In genomic region chr3:118674121-118674745, GRCm38 (mm10) we compare ENCODE assay signal across 12 mouse cellular contexts.
A peak's percentile ranks its signal among the peaks of the same experiment; 100 is the strongest.
DNase-seq lines count a peak whose midpoint lies in the region; ATAC-seq and TF ChIP-seq lines count a peak whose summit lies in the region.
"Had no signal": no experiment of that assay in that cellular context is flagged by ENCODE, and none has a peak within 500 bp of the region (broad histone marks: within the 10 kb centered on the region; RNA-seq: fewer than 3 reads in every experiment).

No protein-coding gene starts in this region.

- no peaks in the 10 kb centered on the region for H3K27me3 ChIP-seq in embryonic facial prominence, embryonic 14.5 days (replicated peaks; ENCODE audit: control insufficient read depth, insufficient read depth, low read length)
- no peaks in the 10 kb centered on the region for H3K27me3 ChIP-seq in hindbrain, postnatal 0 days (ENCODE audit: insufficient read depth, low read length)
- no peaks in the 10 kb centered on the region for H3K27me3 ChIP-seq in neural tube, embryonic 12.5 days (replicated peaks)
- no peaks in the 10 kb centered on the region for H3K27me3 ChIP-seq in intestine, embryonic 15.5 days (replicated peaks)
- H3K27me3 ChIP-seq: embryonic facial prominence, embryonic 15.5 days; megakaryocyte, embryonic 14.5 days had no signal

- TF ChIP-seq POLR2A in cortical plate, adult 2 months (IDR thresholded peaks at IDR 0.05; ENCODE audit: extremely low read depth, insufficient read depth, low read length): no peak

- H3K36me3 ChIP-seq in embryonic facial prominence, embryonic 14.5 days (ENCODE audit: control insufficient read depth, insufficient read depth, low read length): no peaks in the 10 kb centered on the region
- no peaks in the 10 kb centered on the region for H3K36me3 ChIP-seq in hindbrain, postnatal 0 days (ENCODE audit: insufficient read depth, low read length)
- no peaks in the 10 kb centered on the region for H3K36me3 ChIP-seq in neural tube, embryonic 12.5 days
- H3K36me3 ChIP-seq in intestine, embryonic 15.5 days: no peaks in the 10 kb centered on the region
- H3K36me3 ChIP-seq: embryonic facial prominence, embryonic 15.5 days; G1E had no signal

- H3K4me3 ChIP-seq in cortical plate, adult 2 months (ENCODE audit: insufficient read depth, low read length): peak overlapping the region; percentile 14
- H3K4me3 ChIP-seq in embryonic facial prominence, embryonic 14.5 days (ENCODE audit: low read depth, low read length): no peak overlapping the region
- peak overlapping the region; percentile 14; the same call in 1 of the 2 replicates for H3K4me3 ChIP-seq in hindbrain, postnatal 0 days (ENCODE audit: low read length)
- no peak overlapping the region for H3K4me3 ChIP-seq in neural tube, embryonic 12.5 days
- no peak overlapping the region for H3K4me3 ChIP-seq in intestine, embryonic 15.5 days (replicated peaks)
- H3K4me3 ChIP-seq: embryonic facial prominence, embryonic 15.5 days; megakaryocyte, embryonic 14.5 days had no signal

- no peaks in the 10 kb centered on the region for H3K4me1 ChIP-seq in cortical plate, adult 2 months (ENCODE audit: control insufficient read depth, insufficient read depth, low read length)
- peaks cover 4% of the 10 kb centered on the region; the same call in 1 of the 2 replicates for H3K4me1 ChIP-seq in embryonic facial prominence, embryonic 14.5 days (ENCODE audit: control insufficient read depth, insufficient read depth, low read length)
- no peaks in the 10 kb centered on the region for H3K4me1 ChIP-seq in hindbrain, postnatal 0 days (ENCODE audit: insufficient read depth, low read length)
- no peaks in the 10 kb centered on the region for H3K4me1 ChIP-seq in neural tube, embryonic 12.5 days
- H3K4me1 ChIP-seq in intestine, embryonic 15.5 days (replicated peaks): no peaks in the 10 kb centered on the region
- H3K4me1 ChIP-seq: embryonic facial prominence, embryonic 15.5 days; megakaryocyte, embryonic 14.5 days had no signal

- peak; percentile 79 for ATAC-seq in embryonic facial prominence, embryonic 14.5 days (ENCODE audit: low read depth)
- 0 out of 2 replicates have a peak, but pooled peaks have one; percentile 53 for ATAC-seq in hindbrain, postnatal 0 days
- peak; percentile 70 for ATAC-seq in neural tube, embryonic 12.5 days (ENCODE audit: low FRiP score, low read depth)
- no peak for ATAC-seq in intestine, embryonic 15.5 days

- H3K4me2 ChIP-seq in embryonic facial prominence, embryonic 14.5 days (ENCODE audit: low read depth, low read length): peak overlapping the region; percentile 32
- H3K4me2 ChIP-seq in hindbrain, postnatal 0 days (ENCODE audit: low read depth, low read length): peak overlapping the region; percentile 44
- peak overlapping the region; percentile 28; the same call in 1 of the 2 replicates for H3K4me2 ChIP-seq in neural tube, embryonic 12.5 days (replicated peaks)
- no peak overlapping the region for H3K4me2 ChIP-seq in intestine, embryonic 15.5 days (replicated peaks)
- H3K4me2 ChIP-seq: embryonic facial prominence, embryonic 15.5 days; heart, embryonic 11.5 days had no signal

- no peak overlapping the region for H3K9ac ChIP-seq in embryonic facial prominence, embryonic 14.5 days (ENCODE audit: low read depth, low read length)
- no peak overlapping the region for H3K9ac ChIP-seq in hindbrain, postnatal 0 days (replicated peaks; ENCODE audit: low read length)
- no peak overlapping the region for H3K9ac ChIP-seq in neural tube, embryonic 12.5 days
- H3K9ac ChIP-seq in intestine, embryonic 15.5 days: no peak overlapping the region
- H3K9ac ChIP-seq: embryonic facial prominence, embryonic 15.5 days had no signal

- H3K27ac ChIP-seq in cortical plate, adult 2 months (ENCODE audit: insufficient read depth, low read length): no peak overlapping the region
- H3K27ac ChIP-seq in embryonic facial prominence, embryonic 14.5 days (replicated peaks; ENCODE audit: low read depth, low read length): no peak overlapping the region
- no peak overlapping the region for H3K27ac ChIP-seq in hindbrain, postnatal 0 days
- H3K27ac ChIP-seq in neural tube, embryonic 12.5 days: no peak overlapping the region
- H3K27ac ChIP-seq in intestine, embryonic 15.5 days: no peak overlapping the region
- H3K27ac ChIP-seq: embryonic facial prominence, embryonic 15.5 days had no signal

- WGBS in embryonic facial prominence, embryonic 14.5 days: 39% methylated on average over 10 of the region's 10 CpGs
- WGBS in hindbrain, postnatal 0 days: 30% methylated on average over 10 of the region's 10 CpGs
- WGBS in neural tube, embryonic 12.5 days: 43% methylated on average over 10 of the region's 10 CpGs
- WGBS in intestine, embryonic 15.5 days: 62% methylated on average over 10 of the region's 10 CpGs

- no peak for TF ChIP-seq CTCF in cortical plate, adult 2 months (IDR thresholded peaks at IDR 0.05; ENCODE audit: extremely low read depth, insufficient read depth, low read length)
- TF ChIP-seq CTCF in hindbrain, postnatal 0 days (IDR thresholded peaks at IDR 0.05; ENCODE audit: low read depth): no peak

- no peaks in the 10 kb centered on the region for H3K9me3 ChIP-seq in embryonic facial prominence, embryonic 14.5 days (ENCODE audit: control insufficient read depth, low read length)
- no peaks in the 10 kb centered on the region for H3K9me3 ChIP-seq in hindbrain, postnatal 0 days (ENCODE audit: low read length)
- no peaks in the 10 kb centered on the region for H3K9me3 ChIP-seq in neural tube, embryonic 12.5 days
- no peaks in the 10 kb centered on the region for H3K9me3 ChIP-seq in intestine, embryonic 15.5 days
- H3K9me3 ChIP-seq: embryonic facial prominence, embryonic 15.5 days; megakaryocyte, embryonic 14.5 days had no signal

- DNase-seq in embryonic facial prominence, embryonic 14.5 days (ENCODE audit: low spot score): peak; percentile 73
- DNase-seq in hindbrain, postnatal 0 days (ENCODE audit: low spot score): peak; percentile 68
- DNase-seq in lung, postnatal 4 days: no peak
- no peak for DNase-seq in testis, postnatal 14 days (ENCODE audit: low spot score)
- DNase-seq: spleen, adult 18-20 months had no signal

Comparison
In these comparisons a context has a peak if more than half of its experiments do, and no peak if none do; other contexts are left out.
1. H3K4me3 ChIP-seq: peak in cortical plate, adult 2 months (single experiment) and hindbrain, postnatal 0 days (single experiment); none in embryonic facial prominence, embryonic 14.5 days (single experiment), neural tube, embryonic 12.5 days (single experiment) and intestine, embryonic 15.5 days (single experiment).
2. DNase-seq: peak in embryonic facial prominence, embryonic 14.5 days (single experiment) and hindbrain, postnatal 0 days (single experiment); none in lung, postnatal 4 days (0 of 2) and testis, postnatal 14 days (single experiment).